8 mouse cellular contexts compared by ENCODE assay signal in genomic region chr2:181334023-181334422, GRCm38 (mm10). TPM values are rescaled to one million over a fixed set of nuclear protein-coding genes. Genes with fewer than 3 reads are reported as not detected.
DNase-seq lines count a peak whose midpoint lies in the region; ATAC-seq and TF ChIP-seq lines count a peak whose summit lies in the region.

No protein-coding gene starts in this region.

- no peak overlapping the region for H3K9ac ChIP-seq in stomach, postnatal 0 days (ENCODE audit: low read length)

- no peak overlapping the region for H3K4me2 ChIP-seq in stomach, postnatal 0 days (replicated peaks; ENCODE audit: low read depth)

- intact Hi-C loops in left cerebral cortex, postnatal 4 days (cut with DNase I) = no loop called here

- no peak overlapping the region for H3K4me3 ChIP-seq in stomach, postnatal 0 days (ENCODE audit: low read depth, low read length)

- H3K9me3 ChIP-seq in stomach, postnatal 0 days (ENCODE audit: control insufficient read depth, low read length) = no peaks in the 10 kb centered on the region

- DNase-seq in urinary bladder, postnatal 25 days (ENCODE audit: low spot score) = peak; percentile 50
- no peak for DNase-seq in urinary bladder, postnatal 10 days (ENCODE audit: low spot score)
- DNase-seq in cerebellum, adult 9-11 months = peak; percentile 66
- peak; percentile 36 to 50 for DNase-seq in frontal cortex, postnatal 10 days (ENCODE audit: low spot score in 2 of 2)
- DNase-seq in kidney, adult 18-20 months = peak; percentile 83
- peak; percentile 64 for DNase-seq in left cerebral cortex, postnatal 4 days
- peak; percentile 85 for DNase-seq in naive thymus-derived CD4-positive, alpha-beta T cell, adult 2 months (ENCODE audit: low read depth)
- peak; percentile 73 for DNase-seq in stomach, postnatal 0 days (ENCODE audit: low spot score)

- H3K36me3 ChIP-seq in stomach, postnatal 0 days (ENCODE audit: control insufficient read depth, insufficient read depth, low read length) = peaks cover 15% of the 10 kb centered on the region; the same call in 1 of the 2 replicates

- H3K27ac ChIP-seq in stomach, postnatal 0 days (replicated peaks) = no peak overlapping the region

- no peak for TF ChIP-seq EP300 in stomach, postnatal 0 days (optimal IDR thresholded peaks at IDR 0.05)

- peak; percentile 68 for ATAC-seq in stomach, postnatal 0 days (ENCODE audit: low FRiP score, low TSS enrichment)

- 65% methylated on average over 3 of the region's 3 CpGs for WGBS in stomach, postnatal 0 days

- H3K27me3 ChIP-seq in stomach, postnatal 0 days (ENCODE audit: control insufficient read depth, insufficient read depth, low read length) = no peaks in the 10 kb centered on the region

- no peaks in the 10 kb centered on the region for H3K4me1 ChIP-seq in stomach, postnatal 0 days (replicated peaks; ENCODE audit: control insufficient read depth, insufficient read depth)

- TF ChIP-seq CTCF in stomach, postnatal 0 days (IDR thresholded peaks at IDR 0.05; ENCODE audit: low read depth) = peak; percentile 80

RNA-seq across cellular contexts. Expression of gene Rtel1, which starts 14.5 kb away (rescaled TPM):
- total RNA-seq in left cerebral cortex, postnatal 4 days (2021) = 10 to 100 TPM; 53.6 to 67.6 TPM
- 9.0 and 9.3 TPM in 2 replicates for polyA plus RNA-seq in stomach, postnatal 0 days (2015; fragmentation: Nextera tagmentation; extraction: Ambion mirVana)

RNA-seq across cellular contexts. Expression of gene Stmn3, which starts 19.7 kb away (rescaled TPM):
- 100 to 1,000 TPM; 885 to 936 TPM for total RNA-seq in left cerebral cortex, postnatal 4 days (2021)
- polyA plus RNA-seq in stomach, postnatal 0 days (2015; fragmentation: Nextera tagmentation; extraction: Ambion mirVana) = 26.3 and 28.9 TPM in 2 replicates

RNA-seq across cellular contexts. Expression of gene Zgpat, which starts 30.7 kb away (rescaled TPM):
- 10 to 100 TPM; 73.9 to 83.5 TPM for total RNA-seq in left cerebral cortex, postnatal 4 days (2021)
- polyA plus RNA-seq in stomach, postnatal 0 days (2015; fragmentation: Nextera tagmentation; extraction: Ambion mirVana) = 15.5 and 18.2 TPM in 2 replicates

RNA-seq across cellular contexts. Expression of gene Arfrp1, which starts 31.2 kb away (rescaled TPM):
- total RNA-seq in left cerebral cortex, postnatal 4 days (2021) = 10 to 100 TPM; 57.3 to 60.3 TPM
- polyA plus RNA-seq in stomach, postnatal 0 days (2015; fragmentation: Nextera tagmentation; extraction: Ambion mirVana) = 30.1 and 33.7 TPM in 2 replicates

RNA-seq across cellular contexts. Expression of gene Lime1, which starts 45.9 kb away (rescaled TPM):
- 10 to 100 TPM; 40.8 to 44.9 TPM for total RNA-seq in left cerebral cortex, postnatal 4 days (2021)
- 8.3 and 8.8 TPM in 2 replicates for polyA plus RNA-seq in stomach, postnatal 0 days (2015; fragmentation: Nextera tagmentation; extraction: Ambion mirVana)
